In the genomic region with DNA sequence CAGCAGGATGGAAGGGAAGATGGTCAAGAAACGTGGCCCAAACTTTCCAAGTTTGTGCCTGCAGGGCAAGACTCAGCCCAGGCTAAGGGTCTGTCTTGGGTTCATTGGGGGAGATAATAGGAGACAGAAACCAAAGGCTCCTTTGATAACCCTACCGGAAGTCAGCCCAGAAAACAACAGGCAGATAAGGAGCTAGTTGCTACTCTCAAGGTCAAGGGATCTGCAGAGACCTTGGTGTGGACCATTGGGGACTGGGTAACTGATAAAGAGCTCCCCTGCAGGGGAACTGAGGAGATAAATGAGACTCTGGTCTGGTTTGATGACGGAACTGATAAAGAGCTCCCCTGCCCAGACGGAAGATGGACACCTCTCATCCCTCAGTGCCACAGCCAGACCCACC, we compare ENCODE assay signal across 16 mouse cellular contexts.
"Had no signal": no experiment of that assay in that cellular context is flagged by ENCODE, and none has a peak within 500 bp of the region (broad histone marks: within the 10 kb centered on the region; RNA-seq: fewer than 3 reads in every experiment).

No protein-coding gene starts in this region.

- H3K9me3 ChIP-seq: limb, embryonic 10.5 days; midbrain, embryonic 10.5 days; neural tube, embryonic 15.5 days had no signal

- H3K4me3 ChIP-seq: left cerebral cortex, adult 2 months; limb, embryonic 10.5 days; midbrain, embryonic 10.5 days; myocyte; neural tube, embryonic 15.5 days had no signal

- ATAC-seq: intestine, embryonic 16.5 days had no signal

- H3K9ac ChIP-seq: neural tube, embryonic 15.5 days had no signal

- H3K27ac ChIP-seq: left cerebral cortex, adult 2 months; limb, embryonic 10.5 days; midbrain, embryonic 10.5 days; neural tube, embryonic 15.5 days had no signal

- H3K36me3 ChIP-seq: limb, embryonic 10.5 days; midbrain, embryonic 10.5 days; neural tube, embryonic 15.5 days had no signal

- H3K27me3 ChIP-seq: neural tube, embryonic 15.5 days had no signal

- DNase-seq: kidney, adult 8-10 months; kidney, postnatal 25 days; lung, adult 18-20 months; lung, postnatal 10 days; lung, postnatal 4 days; midbrain, embryonic 14.5 days; right cerebral cortex, adult 18-20 months; right cerebral cortex, postnatal 4 days; spleen, adult 18-20 months; thymus, postnatal 36 days had no signal

- H3K4me2 ChIP-seq: neural tube, embryonic 15.5 days had no signal

- H3K4me1 ChIP-seq: limb, embryonic 10.5 days; midbrain, embryonic 10.5 days; neural tube, embryonic 15.5 days had no signal
